Comparison of ENCODE assay signal across 19 mouse cellular contexts in genomic region chr5:112499918-112500682, GRCm38 (mm10). TPM values are rescaled to one million over a fixed set of nuclear protein-coding genes. Genes with fewer than 3 reads are reported as not detected.
DNase-seq lines count a peak whose midpoint lies in the region; ATAC-seq and TF ChIP-seq lines count a peak whose summit lies in the region.
"Had no signal": no experiment of that assay in that cellular context is flagged by ENCODE, and none has a peak within 500 bp of the region (broad histone marks: within the 10 kb centered on the region; RNA-seq: fewer than 3 reads in every experiment).

No protein-coding gene starts in this region.

- H3K36me3 ChIP-seq in forebrain, embryonic 10.5 days (replicated peaks): no peaks in the 10 kb centered on the region
- H3K36me3 ChIP-seq in hindbrain, embryonic 13.5 days: no peaks in the 10 kb centered on the region
- H3K36me3 ChIP-seq in midbrain, embryonic 15.5 days (replicated peaks): no peaks in the 10 kb centered on the region
- H3K36me3 ChIP-seq: liver, embryonic 13.5 days had no signal

- no peak overlapping the region for H3K4me3 ChIP-seq in left cerebral cortex, adult 2 months
- no peak overlapping the region for H3K4me3 ChIP-seq in forebrain, embryonic 10.5 days
- H3K4me3 ChIP-seq in hindbrain, embryonic 13.5 days: no peak overlapping the region
- H3K4me3 ChIP-seq in midbrain, embryonic 15.5 days: no peak overlapping the region
- H3K4me3 ChIP-seq: liver, embryonic 13.5 days had no signal

- peak; percentile 34; the same call in 1 of the 2 replicates for ATAC-seq in hindbrain, embryonic 13.5 days (ENCODE audit: low FRiP score)
- ATAC-seq in midbrain, embryonic 15.5 days (replicated peaks): peak; percentile 80
- no peak for ATAC-seq in inflammation-experienced regulatory T-cells, adult 6 months
- ATAC-seq: activated CD4-positive, CD25-positive, alpha-beta regulatory T cell, adult 4 months had no signal

- H3K27me3 ChIP-seq in forebrain, embryonic 10.5 days (ENCODE audit: poor library complexity, severe bottlenecking): no peaks in the 10 kb centered on the region
- H3K27me3 ChIP-seq in hindbrain, embryonic 13.5 days: no peaks in the 10 kb centered on the region
- no peaks in the 10 kb centered on the region for H3K27me3 ChIP-seq in midbrain, embryonic 15.5 days (replicated peaks)
- H3K27me3 ChIP-seq: liver, embryonic 13.5 days had no signal

- H3K4me1 ChIP-seq in forebrain, embryonic 10.5 days: peaks cover 34% of the 10 kb centered on the region
- H3K4me1 ChIP-seq in hindbrain, embryonic 13.5 days (replicated peaks): peaks cover 43% of the 10 kb centered on the region
- peaks cover 49% of the 10 kb centered on the region for H3K4me1 ChIP-seq in midbrain, embryonic 15.5 days

- no peak; the same call in 1 of the 2 replicates for TF ChIP-seq CTCF in left cerebral cortex, adult 2 months (IDR thresholded peaks at IDR 0.05)

- no peaks in the 10 kb centered on the region for H3K9me3 ChIP-seq in forebrain, embryonic 10.5 days
- H3K9me3 ChIP-seq in hindbrain, embryonic 13.5 days: no peaks in the 10 kb centered on the region
- no peaks in the 10 kb centered on the region for H3K9me3 ChIP-seq in midbrain, embryonic 15.5 days
- H3K9me3 ChIP-seq: liver, embryonic 13.5 days had no signal

- no peak for DNase-seq in left cerebral cortex, adult 2 months (ENCODE audit: extremely low spot score in 1 of 2, low spot score in 2 of 2)
- DNase-seq in left cerebral cortex, adult 18-20 months (ENCODE audit: low spot score in 2 of 2): no peak
- DNase-seq in forebrain, embryonic 10.5 days (ENCODE audit: extremely low spot score, low spot score): peak; percentile 22
- DNase-seq in adrenal gland, postnatal 25 days: no peak
- no peak for DNase-seq in layer of hippocampus, adult 9-11 months
- DNase-seq: cerebellum, adult 9-11 months; kidney, adult 8-10 months; liver, embryonic 13.5 days; lung, postnatal 14 days; right cerebral cortex, postnatal 4 days had no signal

- peak overlapping the region; percentile 42; the same call in 1 of the 2 replicates for H3K27ac ChIP-seq in left cerebral cortex, adult 2 months
- H3K27ac ChIP-seq in forebrain, embryonic 10.5 days: peak overlapping the region; percentile 70
- peak overlapping the region; percentile 80 for H3K27ac ChIP-seq in hindbrain, embryonic 13.5 days
- H3K27ac ChIP-seq in midbrain, embryonic 15.5 days: peak overlapping the region; percentile 79
- H3K27ac ChIP-seq: liver, embryonic 13.5 days; stomach, postnatal 0 days had no signal

- 49% methylated on average over 8 of the region's 8 CpGs for WGBS in forebrain, embryonic 10.5 days
- 54% methylated on average over 8 of the region's 8 CpGs for WGBS in hindbrain, embryonic 13.5 days
- 36% methylated on average over 8 of the region's 8 CpGs for WGBS in midbrain, embryonic 15.5 days

- H3K9ac ChIP-seq in hindbrain, embryonic 13.5 days: peak overlapping the region; percentile 58
- no peak overlapping the region for H3K9ac ChIP-seq in midbrain, embryonic 15.5 days
- H3K9ac ChIP-seq: liver, embryonic 13.5 days had no signal

- H3K4me2 ChIP-seq in hindbrain, embryonic 13.5 days: no peak overlapping the region
- H3K4me2 ChIP-seq in midbrain, embryonic 15.5 days: no peak overlapping the region

- intact Hi-C loops in left cerebral cortex, adult 2 months (cut with DNase I): loop anchor here (5.0 kb wide), 1 partner anchor 62 kb away; no protein-coding TSS in a partner anchor

RNA-seq across cellular contexts. Expression of gene Gm6588, which starts 50.9 kb away (rescaled TPM):
- total RNA-seq in left cerebral cortex, adult 2 months (2021): not detected
- not detected for total RNA-seq in left cerebral cortex, adult 18-20 months (2021)
- 0.06 TPM in 1 of 2 replicates, not detected in the other for polyA plus RNA-seq in forebrain, embryonic 10.5 days (2016; fragmentation: Nextera tagmentation; extraction: Ambion mirVana)
- 0.78 and 1.2 TPM in 2 replicates for polyA plus RNA-seq in hindbrain, embryonic 13.5 days (2015; fragmentation: Nextera tagmentation; extraction: Ambion mirVana)
- polyA plus RNA-seq in midbrain, embryonic 15.5 days (2015; fragmentation: Nextera tagmentation; extraction: Ambion mirVana): 1.3 and 1.5 TPM in 2 replicates
- not detected in 2 replicates for total RNA-seq in adrenal gland, postnatal 25 days (2021)
- not detected for polyA plus RNA-seq in inflammation-experienced regulatory T-cells, adult 6 months (2017; shearing (Covaris generic))
- total RNA-seq: gastrocnemius, postnatal 4 days; MEL had no signal
- polyA plus RNA-seq: activated CD4-positive, CD25-positive, alpha-beta regulatory T cell, adult 4 months; embryonic facial prominence, embryonic 11.5 days; heart, postnatal 0 days; liver, embryonic 13.5 days; stomach, postnatal 0 days had no signal
